Mouse (Mus musculus) hindbrain, embryonic 14.5 days (tissue): ENCODE results near the gene Zfp988. TPM values are rescaled to one million over a fixed set of nuclear protein-coding genes. Genes with fewer than 3 reads are reported as not detected.
"Not testable (repeated sequence)": the region's sequence is repeated elsewhere in the genome, so short reads cannot be mapped to it uniquely, and the experiment has no call there.

Experiments used
- ATAC-seq: fragments of 200-750 bp; cut with Nextera tagmentation; 2 replicates; pipeline ENCODE4 v1.8.0; 2017; ENCODE audit warnings: moderate number of reproducible peaks, mild to moderate bottlenecking, moderate TSS enrichment, moderate library complexity; ENCODE audit not compliant: low FRiP score
- DNase-seq: peaks from one replicate; pipeline ENCODE4 v3.0.0-alpha.2; 2015; ENCODE audit warnings: low spot score
- H3K27ac ChIP-seq: fragments of 300-500 bp; sonication (generic); 2 replicates; pipeline ENCODE4 v1.5.1; 2014; ENCODE audit warnings: mild to moderate bottlenecking, moderate library complexity
- H3K27me3 ChIP-seq: fragments of 300-500 bp; sonication (generic); 2 replicates; pipeline ENCODE4 v1.6.1; 2014; ENCODE audit warnings: mild to moderate bottlenecking, low read length, mixed read lengths; ENCODE audit not compliant: control insufficient read depth, insufficient read depth
- H3K36me3 ChIP-seq: fragments of 300-500 bp; sonication (generic); replicated peaks from 2 replicates; pipeline ENCODE4 v1.6.1; 2014; ENCODE audit not compliant: control insufficient read depth, insufficient read depth
- H3K4me1 ChIP-seq: fragments of 300-500 bp; sonication (generic); replicated peaks from 2 replicates; pipeline ENCODE4 v1.6.1; 2014; ENCODE audit warnings: antibody characterized with exemption, low read length, mixed read lengths; ENCODE audit not compliant: control insufficient read depth, insufficient read depth
- H3K4me2 ChIP-seq: fragments of 300-500 bp; sonication (generic); replicated peaks from 2 replicates; pipeline ENCODE4 v1.6.1; 2014; ENCODE audit warnings: mild to moderate bottlenecking, moderate library complexity
- H3K4me3 ChIP-seq: fragments of 300-500 bp; sonication (generic); replicated peaks from 2 replicates; pipeline ENCODE4 v1.5.1; 2014; ENCODE audit warnings: mild to moderate bottlenecking, low read length
- H3K9ac ChIP-seq: fragments of 300-500 bp; sonication (generic); 2 replicates; pipeline ENCODE4 v1.6.1; 2014
- H3K9me3 ChIP-seq: fragments of 300-500 bp; sonication (generic); 2 replicates; pipeline ENCODE4 v1.6.1; 2016; ENCODE audit warnings: low read length; ENCODE audit not compliant: control insufficient read depth
- WGBS: fragments of 180-500 bp; shearing (Covaris S2); extraction: QIAGEN DNeasy Blood & Tissue Kit; methylation state at CpG from one replicate; pipeline ENCODE4 v1.1.7; 2014; 5-methylcytosine and 5-hydroxymethylcytosine counted together
- polyA plus RNA-seq: library from polyadenylated mRNA; unstranded; fragments of >200 nt; fragmentation: Nextera tagmentation; extraction: Ambion mirVana; gene quantifications from 2 replicates; pipeline ENCODE4 v1.2.1, GENCODE M21; 2014

The Zfp988 gene
- polyA plus RNA-seq, 1 experiment from 2014 or later = 0.19 TPM

DNA sequence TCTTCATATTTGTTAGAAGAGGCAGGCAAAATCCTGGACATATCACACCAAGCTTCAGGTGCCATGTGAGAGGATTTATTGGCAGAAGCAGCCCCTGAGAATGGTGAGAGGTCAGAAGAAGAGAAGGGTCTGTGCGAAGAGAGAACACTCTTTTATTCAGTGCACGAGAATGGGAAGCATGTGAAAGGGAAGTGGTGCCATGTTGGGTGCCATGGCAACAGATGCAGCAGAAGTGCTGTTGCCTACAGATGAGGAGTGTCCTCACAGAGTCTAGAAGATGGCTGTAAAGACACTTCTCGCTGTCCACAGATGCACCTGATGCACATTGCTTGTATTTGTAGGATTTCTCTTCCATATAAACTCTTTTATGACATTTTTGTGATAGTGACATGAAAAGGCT lies 6.9 kb upstream of the Zfp988 start:
- H3K27ac ChIP-seq, H3K4me3 ChIP-seq, DNase-seq, H3K4me2 ChIP-seq, ATAC-seq, H3K9ac ChIP-seq, H3K36me3 ChIP-seq, H3K27me3 ChIP-seq, H3K4me1 ChIP-seq: not testable (repeated sequence)
- WGBS = 70% methylated on average over 3 of the region's 3 CpGs
- peaks cover 29% of the 10 kb centered on the region for H3K9me3 ChIP-seq

DNA sequence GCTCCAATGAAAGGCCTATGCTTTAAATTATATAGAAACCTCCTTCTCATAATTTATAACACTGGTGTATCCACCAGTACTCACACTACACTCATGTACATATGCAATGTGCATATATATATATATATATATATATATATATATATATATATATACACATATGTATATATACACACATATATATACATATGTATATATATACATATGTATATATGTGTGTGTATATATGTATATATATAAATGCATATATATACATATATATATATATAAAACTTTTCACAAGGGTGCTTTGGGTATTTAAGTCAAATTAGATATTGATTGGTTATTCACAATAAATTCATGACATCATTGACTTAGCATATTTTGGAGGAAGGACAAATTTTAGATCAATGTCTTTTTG lies 3.1 kb upstream of the Zfp988 start:
- not testable (repeated sequence) for H3K4me3 ChIP-seq, H3K4me1 ChIP-seq, H3K4me2 ChIP-seq, H3K36me3 ChIP-seq, DNase-seq, H3K9ac ChIP-seq, H3K27ac ChIP-seq, H3K27me3 ChIP-seq, ATAC-seq
- peaks cover 24% of the 10 kb centered on the region for H3K9me3 ChIP-seq

DNA sequence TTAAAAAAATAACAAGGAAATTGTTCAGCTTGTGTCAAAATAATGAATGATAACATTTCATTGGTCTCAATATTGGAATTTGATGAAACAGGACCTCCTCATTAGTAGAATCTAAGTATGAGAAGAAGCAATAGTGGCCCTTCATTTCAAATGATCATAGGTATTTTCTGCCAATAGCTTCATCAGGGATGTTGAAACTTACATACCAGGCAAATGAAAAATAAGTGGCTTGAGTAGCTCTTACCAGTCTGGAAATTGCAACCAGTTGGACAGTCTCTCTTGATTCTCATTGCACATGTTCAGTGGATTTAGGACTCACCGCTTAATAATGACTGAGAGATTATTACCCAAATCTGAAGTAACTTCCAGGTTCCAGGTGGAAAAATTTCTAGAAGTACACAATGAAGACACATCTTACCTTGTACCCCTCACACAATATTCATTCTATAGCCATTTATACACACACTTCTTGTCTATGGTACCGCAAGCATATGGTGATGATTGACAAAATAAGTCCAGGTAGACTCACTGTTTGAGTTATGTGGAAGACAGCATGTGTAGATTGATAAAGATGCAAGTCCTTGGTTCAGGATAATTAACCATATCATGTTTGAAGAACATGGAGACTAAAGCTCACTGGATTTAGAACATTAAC lies 29.7 kb downstream of the Zfp988 start:
- not testable (repeated sequence) for H3K27me3 ChIP-seq, H3K36me3 ChIP-seq, H3K4me1 ChIP-seq, H3K4me2 ChIP-seq, DNase-seq, H3K9ac ChIP-seq, H3K27ac ChIP-seq, H3K4me3 ChIP-seq
- peak; percentile 68 for ATAC-seq
- peaks cover 66% of the 10 kb centered on the region for H3K9me3 ChIP-seq
- WGBS = 95% methylated on average over 2 of the region's 2 CpGs

DNA sequence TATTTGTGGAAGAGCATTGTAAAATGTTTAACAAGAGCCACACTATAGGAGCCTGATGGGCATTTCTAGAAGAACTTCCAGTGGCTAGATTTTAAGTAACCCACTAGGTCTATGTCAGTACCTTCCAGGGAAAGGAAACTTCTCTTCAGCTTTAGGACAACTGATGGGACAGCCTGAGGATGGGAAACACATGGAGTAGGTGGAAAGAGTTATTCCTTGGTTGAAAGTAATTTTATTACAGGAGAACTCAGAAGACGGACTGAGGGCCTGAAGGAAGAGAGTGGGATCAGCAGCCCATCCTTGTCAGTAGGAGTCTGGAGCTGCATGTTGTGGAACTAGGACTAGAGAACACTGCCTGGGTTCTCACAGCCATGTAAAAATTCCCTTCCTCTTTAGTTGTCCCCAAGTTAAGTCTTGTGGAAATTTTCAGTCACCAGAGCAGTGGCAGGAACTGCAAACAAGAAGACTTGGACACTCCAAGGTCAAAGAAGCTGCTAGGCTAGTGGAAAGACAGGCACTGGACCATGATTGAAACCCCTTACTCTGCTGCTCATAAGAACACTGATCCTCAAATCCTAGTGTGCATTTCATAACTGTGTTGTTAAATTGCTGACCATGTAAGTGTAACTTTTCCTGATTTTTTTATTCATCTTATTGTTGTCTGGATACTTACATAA lies 30.4 kb downstream of the Zfp988 start:
- DNase-seq, H3K27ac ChIP-seq, H3K4me1 ChIP-seq, H3K36me3 ChIP-seq, H3K27me3 ChIP-seq, H3K4me3 ChIP-seq, H3K9ac ChIP-seq, H3K4me2 ChIP-seq: not testable (repeated sequence)
- 38% methylated on average over 1 of the region's 1 CpGs for WGBS
- peak; percentile 48 for ATAC-seq
- H3K9me3 ChIP-seq = peaks cover 72% of the 10 kb centered on the region

DNA sequence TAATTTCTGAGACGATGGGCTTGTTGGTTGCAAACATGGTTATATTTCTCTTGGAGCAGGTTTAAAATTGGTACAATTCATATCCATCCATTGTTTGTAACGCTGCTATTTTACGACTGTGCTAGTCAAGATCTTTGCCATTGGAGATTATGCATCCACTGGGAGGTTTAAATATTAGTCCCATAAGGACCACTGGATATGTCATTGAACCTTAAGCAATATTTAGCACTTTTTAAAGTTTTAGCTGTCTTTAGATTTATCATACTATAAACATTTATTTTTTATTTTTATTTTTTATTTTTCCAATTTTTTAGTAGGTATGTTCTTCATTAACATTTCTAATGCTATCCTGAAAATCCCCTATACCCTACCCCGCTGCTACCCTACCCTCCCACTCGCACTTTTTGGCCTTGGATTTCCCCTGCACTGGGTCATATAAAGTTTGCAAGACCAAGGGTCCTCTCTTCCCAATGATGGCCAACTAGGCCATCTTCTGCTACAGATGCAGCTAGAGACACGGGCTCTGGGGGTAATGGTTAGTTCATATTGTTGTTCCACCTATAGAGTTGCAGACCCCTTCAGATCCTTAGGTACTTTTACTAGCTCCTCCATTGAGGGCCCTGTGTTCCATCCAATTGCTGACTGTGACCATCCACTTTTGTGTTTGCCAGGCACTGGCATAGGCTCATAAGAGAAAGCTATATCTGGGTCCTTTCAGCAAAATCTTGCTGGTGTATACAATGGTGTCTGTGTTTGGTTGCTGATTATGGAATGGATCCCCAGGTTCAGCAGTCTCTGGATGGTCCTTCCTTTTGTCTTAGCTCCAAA lies 31.1 kb downstream of the Zfp988 start:
- not testable (repeated sequence) for H3K36me3 ChIP-seq, H3K9ac ChIP-seq, H3K4me2 ChIP-seq, H3K27ac ChIP-seq, H3K4me3 ChIP-seq, H3K4me1 ChIP-seq, H3K27me3 ChIP-seq, DNase-seq
- peak; percentile 63 for ATAC-seq
- peaks cover 74% of the 10 kb centered on the region for H3K9me3 ChIP-seq
- WGBS = 69% methylated on average over 6 of the region's 6 CpGs

DNA sequence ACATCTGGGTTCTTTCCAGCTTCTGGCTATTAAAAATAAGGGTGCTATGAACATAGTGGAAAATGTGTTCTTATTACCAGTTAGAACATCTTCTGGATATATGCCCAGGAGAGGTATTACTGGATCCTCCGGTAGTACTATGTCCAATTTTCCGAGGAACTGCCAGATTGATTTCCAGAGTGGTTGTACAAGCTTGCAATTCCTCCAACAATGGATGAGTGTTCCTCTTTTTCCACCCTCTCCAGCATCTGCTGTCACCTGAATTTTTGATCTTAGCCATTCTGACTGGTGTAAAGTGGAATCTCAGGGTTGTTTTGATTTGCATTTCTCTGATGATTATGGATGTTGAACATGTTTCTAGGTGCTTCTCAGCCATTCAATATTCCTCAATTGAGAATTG lies 32.0 kb downstream of the Zfp988 start:
- H3K27me3 ChIP-seq, H3K4me1 ChIP-seq, H3K4me3 ChIP-seq, H3K4me2 ChIP-seq, ATAC-seq, H3K36me3 ChIP-seq, H3K9ac ChIP-seq, H3K27ac ChIP-seq, DNase-seq: not testable (repeated sequence)
- peaks cover 74% of the 10 kb centered on the region for H3K9me3 ChIP-seq
- WGBS = 89% methylated on average over 2 of the region's 2 CpGs

DNA sequence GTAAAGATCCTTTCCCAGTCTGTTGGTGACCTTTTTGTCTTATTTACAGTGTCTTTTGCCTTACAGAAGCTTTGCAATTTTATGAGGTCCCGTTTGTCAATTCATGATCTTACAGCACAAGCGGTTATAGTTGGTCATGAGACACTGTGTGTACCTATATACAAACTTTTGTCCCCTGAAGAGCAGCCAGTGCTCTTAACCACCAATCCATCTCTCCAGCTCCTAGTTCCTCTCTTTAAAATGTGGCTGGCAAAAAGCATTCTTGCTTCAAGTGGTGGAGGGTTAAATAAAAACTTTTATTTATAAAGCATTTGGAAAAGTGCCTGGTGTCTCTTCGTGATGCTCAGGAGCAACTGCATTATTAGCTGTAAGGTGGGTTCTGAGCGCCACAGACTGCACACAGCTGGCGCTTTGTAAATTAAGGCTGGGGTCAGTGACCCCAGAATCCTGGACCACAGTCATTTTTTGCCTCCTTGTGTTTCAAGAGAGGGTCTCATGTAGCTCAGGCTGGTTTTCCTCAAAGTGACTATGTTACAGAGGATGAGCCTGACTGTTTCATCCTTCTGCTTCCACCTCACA lies 32.6 kb downstream of the Zfp988 start:
- Histone ChIP-seq H3K9me3 (peaks cover 73% of the 10 kb centered on the region), H3K9ac (no peak overlapping the region), H3K4me3 (no peak overlapping the region), H3K27me3 (no peaks in the 10 kb centered on the region), H3K27ac (no peak overlapping the region), H3K4me1 (no peaks in the 10 kb centered on the region), H3K36me3 (no peaks in the 10 kb centered on the region), H3K4me2 (no peak overlapping the region)
- DNase-seq = no peak
- WGBS = 76% methylated on average over 5 of the region's 5 CpGs
- peak; percentile 42; the same call in 1 of the 2 replicates for ATAC-seq

DNA sequence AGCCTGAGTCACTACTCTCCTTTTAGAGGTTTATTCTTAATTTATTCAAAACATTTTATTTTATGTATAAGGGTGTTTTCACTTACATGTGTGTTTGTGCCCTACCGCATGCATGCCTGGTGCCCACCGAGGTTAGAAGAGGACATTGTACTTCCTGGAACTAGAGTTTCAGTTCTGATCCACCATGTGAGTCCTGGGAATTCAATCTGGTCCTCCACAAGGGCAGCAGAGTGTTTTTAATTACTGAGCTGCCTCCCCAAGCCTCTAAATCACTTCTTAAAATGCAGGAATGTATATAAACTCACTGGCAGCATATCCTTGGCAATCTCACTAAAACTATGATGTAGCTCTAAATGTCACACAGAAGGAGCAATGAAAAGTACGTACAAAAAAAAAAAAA lies 33.2 kb downstream of the Zfp988 start:
- H3K9me3 ChIP-seq = peaks cover 73% of the 10 kb centered on the region
- DNase-seq, H3K27ac ChIP-seq, H3K9ac ChIP-seq, H3K36me3 ChIP-seq, H3K4me1 ChIP-seq, H3K4me3 ChIP-seq, H3K4me2 ChIP-seq, ATAC-seq, H3K27me3 ChIP-seq: not testable (repeated sequence)
- WGBS = 84% methylated on average over 3 of the region's 3 CpGs

DNA sequence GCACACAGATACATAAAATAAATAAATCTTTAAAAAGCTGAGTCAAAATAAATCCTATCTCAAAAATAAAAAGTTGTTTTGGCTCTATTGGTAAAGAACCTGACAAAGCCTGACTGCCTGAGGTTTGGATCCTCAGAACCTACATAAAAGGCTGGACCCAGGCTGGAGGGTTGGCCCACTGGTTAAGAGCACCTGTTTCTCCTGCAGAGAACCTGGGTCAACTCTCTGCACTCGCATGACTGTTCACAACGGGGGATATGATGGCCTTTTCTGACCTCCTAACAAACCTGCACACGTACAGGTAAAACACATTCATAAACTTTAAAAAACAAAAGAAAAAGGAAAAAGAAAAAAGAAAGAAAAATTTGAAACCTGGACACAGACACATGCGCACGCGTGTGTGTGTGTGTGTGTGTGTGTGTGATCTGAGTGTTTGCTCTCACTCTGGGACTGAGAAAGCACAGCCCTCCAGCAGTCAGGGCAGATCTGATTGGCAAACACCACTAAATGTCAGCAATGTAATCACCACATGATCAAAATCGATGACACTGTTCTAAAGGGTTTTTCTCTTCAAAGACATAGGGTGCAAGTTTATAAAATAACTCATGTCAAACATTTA lies 34.2 kb downstream of the Zfp988 start:
- not testable (repeated sequence) for H3K27ac ChIP-seq, H3K9ac ChIP-seq, H3K4me2 ChIP-seq, DNase-seq, ATAC-seq, H3K4me1 ChIP-seq, H3K27me3 ChIP-seq, H3K36me3 ChIP-seq, H3K4me3 ChIP-seq
- 75% methylated on average over 7 of the region's 7 CpGs for WGBS
- peaks cover 71% of the 10 kb centered on the region for H3K9me3 ChIP-seq
